ENCODE assay signal across 22 mouse cellular contexts in genomic region chr16:73877973-73878372, GRCm38 (mm10).
A peak's percentile ranks its signal among the peaks of the same experiment; 100 is the strongest.
DNase-seq lines count a peak whose midpoint lies in the region; ATAC-seq and TF ChIP-seq lines count a peak whose summit lies in the region.
"Had no signal": no experiment of that assay in that cellular context is flagged by ENCODE, and none has a peak within 500 bp of the region (broad histone marks: within the 10 kb centered on the region; RNA-seq: fewer than 3 reads in every experiment).

No protein-coding gene starts in this region.

- no peak for TF ChIP-seq CTCF in kidney, postnatal 0 days (IDR thresholded peaks at IDR 0.05; ENCODE audit: low read depth)
- TF ChIP-seq CTCF in brain, embryonic 14.5 days (IDR thresholded peaks at IDR 0.05; ENCODE audit: borderline replicate concordance, extremely low read depth, insufficient read depth, insufficient read length), result no peak

- WGBS in kidney, postnatal 0 days, result 53% methylated on average over 3 of the region's 3 CpGs
- WGBS in kidney, embryonic 14.5 days, result 54% methylated on average over 3 of the region's 3 CpGs
- WGBS in midbrain, embryonic 14.5 days, result 70% methylated on average over 3 of the region's 3 CpGs
- WGBS in midbrain, embryonic 10.5 days, result 85% methylated on average over 3 of the region's 3 CpGs
- WGBS in limb, embryonic 15.5 days, result 53% methylated on average over 3 of the region's 3 CpGs

- H3K27ac ChIP-seq in kidney, postnatal 0 days, result no peak overlapping the region
- H3K27ac ChIP-seq in kidney, embryonic 14.5 days (ENCODE audit: low read depth, low read length), result no peak overlapping the region
- H3K27ac ChIP-seq in midbrain, embryonic 14.5 days (replicated peaks; ENCODE audit: low read depth, low read length), result no peak overlapping the region
- no peak overlapping the region for H3K27ac ChIP-seq in midbrain, embryonic 10.5 days (replicated peaks)
- H3K27ac ChIP-seq in limb, embryonic 15.5 days, result 0 out of 2 replicates have a peak overlapping the region, but pooled peaks have one; percentile 18
- H3K27ac ChIP-seq: embryonic facial prominence, embryonic 15.5 days; forebrain, embryonic 12.5 days; heart, adult 2 months; heart, embryonic 15.5 days; hindbrain, embryonic 13.5 days had no signal

- H3K36me3 ChIP-seq in kidney, postnatal 0 days (ENCODE audit: insufficient read depth, low read length), result no peaks in the 10 kb centered on the region
- no peaks in the 10 kb centered on the region for H3K36me3 ChIP-seq in kidney, embryonic 14.5 days (ENCODE audit: control insufficient read depth, insufficient read depth, low read length)
- no peaks in the 10 kb centered on the region for H3K36me3 ChIP-seq in midbrain, embryonic 14.5 days (ENCODE audit: control insufficient read depth, insufficient read depth, low read length)
- H3K36me3 ChIP-seq in midbrain, embryonic 10.5 days, result no peaks in the 10 kb centered on the region
- H3K36me3 ChIP-seq in limb, embryonic 15.5 days, result no peaks in the 10 kb centered on the region
- H3K36me3 ChIP-seq: embryonic facial prominence, embryonic 15.5 days; forebrain, embryonic 12.5 days; heart, embryonic 15.5 days; hindbrain, embryonic 13.5 days had no signal

- no peak for TF ChIP-seq POLR2A in brain, embryonic 14.5 days (IDR thresholded peaks at IDR 0.05; ENCODE audit: borderline replicate concordance, extremely low read depth, insufficient read depth, insufficient read length, poor library complexity, severe bottlenecking)

- no peak for ATAC-seq in kidney, postnatal 0 days (replicated peaks; ENCODE audit: low FRiP score, low read depth)
- no peak for ATAC-seq in kidney, embryonic 14.5 days (ENCODE audit: low FRiP score, low TSS enrichment)
- ATAC-seq in midbrain, embryonic 14.5 days (ENCODE audit: low FRiP score, low TSS enrichment), result no peak
- ATAC-seq in limb, embryonic 15.5 days (ENCODE audit: insufficient number of reproducible peaks, low FRiP score, low TSS enrichment, low read depth), result no peak
- ATAC-seq: forebrain, embryonic 16.5 days had no signal

- no peaks in the 10 kb centered on the region for H3K27me3 ChIP-seq in kidney, postnatal 0 days (ENCODE audit: insufficient read depth, low read length)
- no peaks in the 10 kb centered on the region for H3K27me3 ChIP-seq in kidney, embryonic 14.5 days (ENCODE audit: control insufficient read depth, insufficient read depth, low read length)
- no peaks in the 10 kb centered on the region for H3K27me3 ChIP-seq in midbrain, embryonic 14.5 days (ENCODE audit: control insufficient read depth, insufficient read depth, low read length)
- no peaks in the 10 kb centered on the region for H3K27me3 ChIP-seq in midbrain, embryonic 10.5 days (ENCODE audit: low read depth, poor library complexity, severe bottlenecking)
- no peaks in the 10 kb centered on the region for H3K27me3 ChIP-seq in limb, embryonic 15.5 days
- H3K27me3 ChIP-seq: embryonic facial prominence, embryonic 15.5 days; forebrain, embryonic 12.5 days; heart, embryonic 15.5 days; hindbrain, embryonic 13.5 days had no signal

- H3K9ac ChIP-seq in kidney, postnatal 0 days (ENCODE audit: low read depth, low read length), result no peak overlapping the region
- no peak overlapping the region for H3K9ac ChIP-seq in kidney, embryonic 14.5 days (ENCODE audit: low read depth, low read length)
- H3K9ac ChIP-seq in midbrain, embryonic 14.5 days (replicated peaks; ENCODE audit: low read length), result no peak overlapping the region
- H3K9ac ChIP-seq in limb, embryonic 15.5 days, result no peak overlapping the region
- H3K9ac ChIP-seq: embryonic facial prominence, embryonic 15.5 days; forebrain, embryonic 12.5 days; heart, embryonic 15.5 days; hindbrain, embryonic 13.5 days had no signal

- DNase-seq in kidney, postnatal 0 days (ENCODE audit: low spot score), result peak; percentile 90
- DNase-seq in midbrain, embryonic 14.5 days, result peak; percentile 24
- no peak for DNase-seq in midbrain, embryonic 10.5 days (ENCODE audit: low spot score)
- DNase-seq in brain, embryonic 14.5 days (ENCODE audit: low read depth), result peak; percentile 34
- DNase-seq in ovary, postnatal 14 days (ENCODE audit: low spot score), result no peak
- no peak for DNase-seq in ovary, postnatal 10 days (ENCODE audit: low spot score)
- DNase-seq: adrenal gland, adult 8-10 months; adrenal gland, postnatal 36 days; cerebellum, adult 11-12 months; cerebellum, adult 9-11 months; cerebellum, postnatal 36 days; gastrocnemius, postnatal 14 days; heart, adult 2 months; heart, postnatal 14 days had no signal

- no peak overlapping the region for H3K4me2 ChIP-seq in kidney, postnatal 0 days (ENCODE audit: low read length)
- no peak overlapping the region for H3K4me2 ChIP-seq in kidney, embryonic 14.5 days (replicated peaks; ENCODE audit: low read depth, low read length)
- H3K4me2 ChIP-seq in midbrain, embryonic 14.5 days (ENCODE audit: low read length), result no peak overlapping the region
- H3K4me2 ChIP-seq in limb, embryonic 15.5 days, result no peak overlapping the region
- H3K4me2 ChIP-seq: embryonic facial prominence, embryonic 15.5 days; forebrain, embryonic 12.5 days; heart, embryonic 11.5 days; heart, embryonic 15.5 days; hindbrain, embryonic 13.5 days had no signal

- H3K4me1 ChIP-seq in kidney, postnatal 0 days (replicated peaks; ENCODE audit: insufficient read depth, low read length), result no peaks in the 10 kb centered on the region
- no peaks in the 10 kb centered on the region for H3K4me1 ChIP-seq in kidney, embryonic 14.5 days (ENCODE audit: control insufficient read depth, insufficient read depth, low read length)
- no peaks in the 10 kb centered on the region for H3K4me1 ChIP-seq in midbrain, embryonic 14.5 days (ENCODE audit: control insufficient read depth, insufficient read depth, low read length)
- no peaks in the 10 kb centered on the region for H3K4me1 ChIP-seq in midbrain, embryonic 10.5 days
- no peaks in the 10 kb centered on the region for H3K4me1 ChIP-seq in limb, embryonic 15.5 days
- H3K4me1 ChIP-seq: embryonic facial prominence, embryonic 15.5 days; heart, embryonic 15.5 days; hindbrain, embryonic 13.5 days had no signal

- no peaks in the 10 kb centered on the region for H3K9me3 ChIP-seq in kidney, postnatal 0 days (replicated peaks; ENCODE audit: low read length)
- no peaks in the 10 kb centered on the region for H3K9me3 ChIP-seq in kidney, embryonic 14.5 days (ENCODE audit: control insufficient read depth, low read length)
- no peaks in the 10 kb centered on the region for H3K9me3 ChIP-seq in midbrain, embryonic 14.5 days (ENCODE audit: control insufficient read depth, low read length)
- H3K9me3 ChIP-seq in midbrain, embryonic 10.5 days (replicated peaks), result no peaks in the 10 kb centered on the region
- no peaks in the 10 kb centered on the region for H3K9me3 ChIP-seq in limb, embryonic 15.5 days
- H3K9me3 ChIP-seq: embryonic facial prominence, embryonic 15.5 days; forebrain, embryonic 12.5 days; heart, embryonic 15.5 days; hindbrain, embryonic 13.5 days had no signal

- no peak overlapping the region for H3K4me3 ChIP-seq in kidney, postnatal 0 days (replicated peaks; ENCODE audit: low read depth, low read length)
- no peak overlapping the region for H3K4me3 ChIP-seq in kidney, embryonic 14.5 days (ENCODE audit: low read length)
- H3K4me3 ChIP-seq in midbrain, embryonic 14.5 days (replicated peaks; ENCODE audit: low read depth, low read length), result no peak overlapping the region
- H3K4me3 ChIP-seq in midbrain, embryonic 10.5 days, result no peak overlapping the region
- H3K4me3 ChIP-seq in limb, embryonic 15.5 days, result no peak overlapping the region
- H3K4me3 ChIP-seq: embryonic facial prominence, embryonic 15.5 days; forebrain, embryonic 12.5 days; heart, adult 2 months; heart, embryonic 15.5 days; hindbrain, embryonic 13.5 days had no signal

Comparison
In these comparisons a context has a peak if more than half of its experiments do, and no peak if none do; other contexts are left out.
1. DNase-seq: peak in kidney, postnatal 0 days (single experiment), midbrain, embryonic 14.5 days (single experiment) and brain, embryonic 14.5 days (single experiment); none in midbrain, embryonic 10.5 days (single experiment), ovary, postnatal 14 days (single experiment) and ovary, postnatal 10 days (single experiment).